Mouse (Mus musculus): ENCODE measurements around the gene Krtap29-1.
A peak's percentile ranks its signal among the peaks of the same experiment; 100 is the strongest.

Gene Krtap29-1

DNA sequence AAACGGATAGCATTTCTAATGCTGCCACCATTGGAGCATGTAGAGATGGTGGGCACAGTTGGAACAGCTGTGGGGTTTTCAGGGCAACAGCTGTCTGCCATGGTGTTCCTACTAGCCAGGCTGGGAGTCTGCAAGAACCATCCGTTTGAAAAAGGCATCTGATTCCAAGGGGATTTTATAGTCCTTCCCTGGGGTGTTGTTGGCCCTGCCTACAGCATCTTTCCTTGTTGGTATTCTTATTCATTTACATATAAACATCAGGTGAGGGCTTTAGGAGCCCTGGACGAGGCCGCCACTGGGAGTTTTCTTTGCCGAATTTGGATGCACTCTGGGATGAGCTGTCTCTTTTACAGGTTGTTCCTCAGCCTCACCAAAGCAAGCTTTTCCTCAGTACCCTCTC, at the start of gene Krtap29-1:
Gene Krtap29-1, minus strand, starts transcription at position 101 of the 400 bp plus-strand sequence.
- no peak for DNase-seq

DNA sequence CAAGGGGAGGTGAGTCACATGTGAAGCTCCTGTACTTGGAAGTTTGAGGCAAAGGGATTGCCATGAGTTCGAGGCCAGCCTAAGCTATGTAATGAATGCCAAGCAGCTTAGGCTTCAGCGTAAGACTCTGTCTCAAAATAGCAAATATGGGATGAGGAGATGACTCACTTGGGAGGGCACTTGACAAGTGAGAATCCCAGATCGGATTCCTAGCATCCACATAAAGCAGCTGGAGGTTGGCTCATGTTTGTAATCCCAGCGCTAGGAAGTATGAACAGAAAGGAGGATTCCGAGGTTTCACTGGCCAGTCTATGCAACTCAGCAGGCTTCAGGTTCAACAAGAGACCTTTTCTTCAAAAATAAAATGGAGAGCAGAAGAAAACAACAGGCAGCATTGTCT, 42.6 kb upstream of the Krtap29-1 start:
- DNase-seq = no peak

GRCm38 (mm10) chr11:100019466-100019865, 40.6 kb upstream of the Krtap29-1 start:
- DNase-seq = no peak

GRCm38 (mm10) chr11:100016112-100016511, 37.3 kb upstream of the Krtap29-1 start, which contains the start of gene Krt33a:
Gene Krt33a (minus strand): TSS chr11:100016212.
- no peak for DNase-seq

DNA sequence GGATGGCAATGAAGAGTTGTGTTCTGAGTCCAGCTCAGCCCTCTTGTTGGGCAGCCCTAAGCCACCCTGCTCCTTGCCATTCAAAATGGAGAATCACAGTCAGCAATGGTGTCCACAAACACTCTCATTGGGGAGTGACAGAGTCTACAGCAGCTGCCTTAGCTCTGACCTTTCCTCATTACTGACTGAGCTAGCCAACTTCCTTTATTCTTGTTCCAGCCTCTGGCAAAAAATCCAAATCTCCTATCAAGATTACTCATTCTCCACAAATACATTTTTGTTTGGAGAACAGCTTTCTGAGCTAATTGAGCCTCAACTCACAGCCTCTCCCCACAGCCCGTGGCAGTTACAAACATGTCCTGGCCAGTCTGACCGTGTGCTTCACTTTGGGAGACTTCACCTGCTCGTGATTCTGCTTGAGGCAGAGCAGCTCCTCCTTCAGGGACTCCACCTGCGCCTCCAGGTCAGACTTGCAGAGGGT, 34.9 kb upstream of the Krtap29-1 start:
- DNase-seq = no peak

DNA sequence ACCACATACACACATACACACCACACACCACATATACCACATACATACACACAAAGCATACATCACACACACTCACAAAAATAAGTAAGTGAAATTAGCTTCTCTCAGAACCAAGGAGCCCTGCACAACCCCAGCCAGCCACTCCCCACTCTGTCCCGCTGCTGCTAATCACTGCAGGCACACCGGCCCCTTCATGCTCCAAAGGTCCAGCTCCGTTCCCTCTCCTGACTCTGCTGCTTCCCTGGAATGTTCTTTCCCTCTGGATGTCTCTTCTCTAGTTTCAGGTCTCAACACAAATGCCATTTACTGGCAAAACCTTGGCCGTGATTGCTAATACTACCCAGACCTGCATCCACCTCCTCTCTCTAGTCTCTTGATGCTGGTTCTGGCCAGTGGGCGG, 31.8 kb upstream of the Krtap29-1 start:
- DNase-seq = no peak

- no peak for DNase-seq
These were observed 29.5 kb upstream of the Krtap29-1 start for GRCm38 (mm10) chr11:100008336-100008735.

DNA sequence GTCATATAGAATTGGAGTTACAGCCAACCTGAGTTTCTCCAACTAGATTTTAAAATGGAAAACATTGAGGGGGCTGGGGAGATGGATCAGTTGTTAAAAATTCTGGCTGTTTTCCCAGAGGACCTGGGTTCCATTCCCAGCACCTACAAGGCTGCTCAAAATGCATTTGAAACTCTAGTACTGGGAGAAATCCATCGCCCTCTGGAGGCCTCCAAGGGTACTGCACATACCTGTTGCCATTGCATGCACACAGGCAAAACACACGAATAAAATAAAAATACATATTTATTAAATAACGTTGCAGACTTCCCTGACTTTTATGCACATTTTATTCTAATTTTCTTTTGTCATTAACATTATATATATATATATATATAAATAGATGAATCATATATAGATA, 27.8 kb upstream of the Krtap29-1 start:
- no peak for DNase-seq

DNA sequence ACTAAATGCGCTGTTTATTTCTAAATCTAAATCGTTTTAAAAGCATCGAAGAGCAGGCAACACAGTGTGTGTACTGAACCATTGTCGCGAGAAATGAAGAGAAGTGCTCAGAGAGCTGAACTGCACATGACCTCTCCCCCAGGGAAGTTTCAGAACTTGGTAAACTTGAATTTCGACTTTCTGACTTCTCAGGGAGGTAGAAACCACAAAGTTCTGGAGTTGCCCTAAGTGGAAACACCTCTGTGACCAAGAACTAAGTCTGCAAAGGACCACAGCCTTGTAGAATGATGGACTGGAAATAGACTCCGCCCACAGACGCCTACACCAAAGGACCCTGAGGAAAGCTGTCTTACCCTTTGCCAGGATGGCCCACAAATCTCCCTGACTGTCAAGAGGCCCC, 27.1 kb upstream of the Krtap29-1 start:
- DNase-seq = no peak

- DNase-seq = no peak
These were observed 26.0 kb upstream of the Krtap29-1 start for GRCm38 (mm10) chr11:100004846-100005245.

GRCm38 (mm10) chr11:99999091-99999490, 20.2 kb upstream of the Krtap29-1 start:
- DNase-seq = no peak

GRCm38 (mm10) chr11:99994384-99994661, 15.5 kb upstream of the Krtap29-1 start:
- no peak for DNase-seq

DNA sequence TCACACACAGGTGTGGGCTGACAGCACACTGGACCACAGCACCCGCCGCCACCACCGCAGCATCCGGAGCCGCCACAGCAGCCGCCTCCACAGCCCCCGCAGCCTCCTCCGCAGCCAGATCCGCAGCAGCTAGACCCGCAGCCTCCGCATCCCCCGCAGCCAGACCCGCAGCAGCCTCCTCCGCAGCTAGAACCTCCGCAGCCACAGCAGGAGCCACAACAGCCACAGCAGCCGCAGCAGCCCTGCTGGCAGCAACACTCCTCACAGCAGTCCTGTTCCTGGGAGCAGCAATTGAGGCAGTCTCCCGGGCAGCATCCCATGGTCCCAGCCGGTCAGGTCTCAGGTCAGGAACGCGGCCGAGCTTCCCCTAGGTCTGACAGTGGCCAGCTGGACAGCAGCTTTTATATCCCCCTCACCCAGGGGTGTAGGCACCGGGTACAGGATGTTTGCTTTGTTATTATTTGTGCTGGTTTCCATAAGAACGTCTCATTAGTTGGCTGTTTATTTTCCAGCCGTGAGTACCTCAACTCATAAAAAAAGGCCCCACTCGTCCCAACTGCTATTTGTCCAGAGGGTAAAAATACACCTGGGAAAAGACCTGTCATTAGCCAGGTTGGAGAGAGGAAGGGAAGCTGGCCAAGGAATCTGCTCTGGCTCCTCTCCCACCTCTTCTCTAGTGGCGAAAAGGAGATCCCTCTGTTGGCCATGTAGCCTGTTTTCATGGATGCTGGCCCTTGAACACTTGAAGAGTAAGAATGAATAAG, 14.9 kb upstream of the Krtap29-1 start, which contains the start of gene Krtap17-1:
Gene Krtap17-1, minus strand, starts transcription at position 375 of the 764 bp plus-strand sequence.
- DNase-seq = no peak

- DNase-seq = no peak
These were observed 11.7 kb upstream of the Krtap29-1 start for GRCm38 (mm10) chr11:99990571-99990970.

DNA sequence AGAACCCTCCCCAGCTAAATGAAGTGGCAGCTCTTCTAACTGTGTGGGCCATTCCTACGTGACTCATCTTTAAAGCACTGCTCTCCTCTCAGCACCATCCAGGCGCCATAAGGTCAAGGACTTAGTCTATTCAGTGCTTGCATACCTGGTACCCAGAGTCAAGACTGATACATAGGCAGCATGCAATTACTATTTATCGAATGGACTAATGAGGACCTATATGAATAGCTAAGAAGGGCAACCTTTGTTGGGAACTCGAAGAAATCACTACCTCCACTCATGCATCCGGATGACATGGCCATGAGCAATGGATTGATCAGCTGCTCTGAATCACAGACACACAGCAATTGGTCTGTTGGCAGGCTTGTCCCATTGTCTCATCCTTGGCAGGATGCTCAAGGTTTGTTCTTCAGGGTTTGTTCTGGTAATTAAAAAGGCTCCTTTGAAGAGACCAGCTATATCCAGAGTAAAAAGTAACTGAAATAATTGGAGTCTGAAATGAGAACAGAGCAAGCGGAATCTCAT, 11.1 kb upstream of the Krtap29-1 start:
- no peak for DNase-seq

- no peak for DNase-seq
These were observed 9.7 kb upstream of the Krtap29-1 start for GRCm38 (mm10) chr11:99988530-99988929.

- no peak for DNase-seq
These were observed 7.4 kb upstream of the Krtap29-1 start, which contains the start of gene Krtap16-1 for GRCm38 (mm10) chr11:99986180-99986647. Gene Krtap16-1 (minus strand): TSS chr11:99986597.

GRCm38 (mm10) chr11:99985291-99986092, 6.6 kb upstream of the Krtap29-1 start:
- DNase-seq = peak; percentile 96

GRCm38 (mm10) chr11:99983442-99983841, 4.6 kb upstream of the Krtap29-1 start:
- no peak for DNase-seq

- no peak for DNase-seq
These were observed 3.9 kb upstream of the Krtap29-1 start for GRCm38 (mm10) chr11:99982731-99983130.

DNA sequence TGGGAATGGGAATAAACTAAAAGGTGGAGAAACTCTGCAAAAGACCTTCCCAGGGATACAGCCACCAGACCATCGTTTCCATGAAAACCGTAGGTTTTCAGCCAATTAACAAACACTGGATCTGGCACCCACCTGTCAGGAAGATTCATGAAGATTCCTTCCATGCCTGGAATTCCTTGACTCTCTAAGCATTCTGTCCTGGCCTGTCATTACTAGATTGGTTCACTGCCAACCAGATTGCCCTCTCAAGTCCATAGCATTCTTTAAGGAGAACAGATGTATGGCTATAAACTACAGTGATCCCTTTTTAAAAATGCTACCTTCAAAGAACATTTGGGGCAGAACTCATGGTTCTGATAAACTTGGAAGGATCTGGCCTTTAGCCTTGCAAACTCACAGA, 12.9 kb downstream of the Krtap29-1 start:
- DNase-seq = no peak

GRCm38 (mm10) chr11:99964213-99964612, 14.6 kb downstream of the Krtap29-1 start:
- DNase-seq = no peak

DNA sequence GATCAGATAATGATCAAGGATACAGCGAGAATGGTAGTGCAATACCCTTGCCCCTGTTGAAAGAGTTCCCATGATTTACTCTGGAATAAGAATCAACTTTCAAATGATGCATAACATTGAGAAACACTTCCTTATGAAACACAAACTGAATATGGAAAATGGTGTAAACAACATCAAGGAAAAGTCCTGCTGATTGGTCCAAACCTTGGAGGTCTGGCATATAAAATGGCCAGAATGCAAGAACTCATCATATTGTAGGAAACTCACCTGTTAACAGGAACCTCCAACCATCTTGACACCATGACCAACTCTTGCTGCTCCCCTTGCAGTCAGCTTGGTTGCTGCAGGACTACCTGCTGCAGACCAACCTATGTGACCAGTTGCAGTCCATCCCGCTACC, 30.7 kb downstream of the Krtap29-1 start, which contains the start of gene Krtap9-5:
Gene Krtap9-5, plus strand, starts transcription at position 301 of the 400 bp plus-strand sequence.
- DNase-seq = no peak

Measured in cerebellum, adult 11-12 months (tissue).